Mouse (Mus musculus): Measurements from ENCODE around the gene Map3k14.

DNA sequence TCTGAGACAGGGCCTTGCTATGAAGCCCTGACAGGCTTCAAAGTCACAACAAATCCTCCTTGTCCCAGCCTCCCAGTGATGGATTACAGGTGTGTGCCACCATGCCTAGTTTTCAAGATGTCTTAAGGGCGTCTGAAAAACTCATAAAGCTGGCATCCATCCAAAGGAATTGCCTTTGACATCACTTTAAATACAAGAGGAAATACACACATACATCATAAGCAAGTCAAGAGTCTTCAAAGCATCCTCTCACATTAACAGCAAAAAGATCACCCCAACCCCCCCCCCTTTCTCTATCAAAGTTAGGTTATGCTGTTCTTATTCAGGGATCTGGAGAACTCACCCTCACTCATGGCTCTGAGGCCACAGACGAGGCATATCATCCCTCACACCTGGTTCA, 1.4 kb downstream of the Map3k14 start:
- TF ChIP-seq CTCF (IDR thresholded peaks at IDR 0.05; ENCODE audit: extremely low read depth, insufficient read length, insufficient replicate concordance, low read depth, low read length) (no peak), POLR2A (IDR thresholded peaks at IDR 0.05; ENCODE audit: low read depth, low read length) (no peak)

All from small intestine, adult 2 months (tissue).